In genomic region chr12:102275833-102276443, GRCm38 (mm10) we compare ENCODE assay signal across 10 mouse cellular contexts. TPM values are rescaled to one million over a fixed set of nuclear protein-coding genes. Genes with fewer than 3 reads are reported as not detected.
DNase-seq lines count a peak whose midpoint lies in the region; ATAC-seq lines count a peak whose summit lies in the region.
"Had no signal": no experiment of that assay in that cellular context is flagged by ENCODE, and none has a peak within 500 bp of the region (broad histone marks: within the 10 kb centered on the region; RNA-seq: fewer than 3 reads in every experiment).

No protein-coding gene starts in this region.

- H3K9ac ChIP-seq in kidney, embryonic 14.5 days (ENCODE audit: low read depth, low read length) = no peak overlapping the region

- H3K36me3 ChIP-seq in kidney, embryonic 14.5 days (ENCODE audit: control insufficient read depth, insufficient read depth, low read length) = no peaks in the 10 kb centered on the region

- H3K27me3 ChIP-seq in kidney, embryonic 14.5 days (ENCODE audit: control insufficient read depth, insufficient read depth, low read length) = no peaks in the 10 kb centered on the region

- peaks cover 6% of the 10 kb centered on the region; the same call in 1 of the 2 replicates for H3K9me3 ChIP-seq in kidney, embryonic 14.5 days (ENCODE audit: control insufficient read depth, low read length)

- peak; percentile 81 for DNase-seq in kidney, adult 18-20 months
- peak; percentile 60 for DNase-seq in heart, postnatal 25 days (ENCODE audit: low spot score)
- peak; percentile 58 for DNase-seq in lung, postnatal 14 days
- no peak for DNase-seq in right cerebral cortex, postnatal 10 days (ENCODE audit: low spot score in 2 of 2)
- no peak for DNase-seq in thymus, postnatal 36 days
- DNase-seq: thymus, postnatal 14 days had no signal

- no peak overlapping the region for H3K4me3 ChIP-seq in kidney, embryonic 14.5 days (ENCODE audit: low read length)
- H3K4me3 ChIP-seq: myocyte had no signal

- no peak for ATAC-seq in kidney, embryonic 14.5 days (ENCODE audit: low FRiP score, low TSS enrichment)
- peak; percentile 36; the same call in 1 of the 2 replicates for ATAC-seq in common myeloid progenitor, adult 5-6 weeks (replicated peaks; ENCODE audit: low read depth, poor library complexity, severe bottlenecking)
- ATAC-seq in granulocyte monocyte progenitor cell, adult 5-6 weeks (replicated peaks; ENCODE audit: poor library complexity, severe bottlenecking) = no peak

- peaks cover 7% of the 10 kb centered on the region for H3K4me1 ChIP-seq in kidney, embryonic 14.5 days (ENCODE audit: control insufficient read depth, insufficient read depth, low read length)

- no peak overlapping the region for H3K27ac ChIP-seq in kidney, embryonic 14.5 days (ENCODE audit: low read depth, low read length)

- no peak overlapping the region for H3K4me2 ChIP-seq in kidney, embryonic 14.5 days (replicated peaks; ENCODE audit: low read depth, low read length)

- WGBS in kidney, embryonic 14.5 days = 67% methylated on average over 7 of the region's 7 CpGs

- intact Hi-C loops in heart, postnatal 25 days (cut with DNase I) = no loop called here

RNA-seq across cellular contexts. Expression of gene Rin3, which starts 6.9 kb away (rescaled TPM):
- 6.7 and 9.2 TPM in 2 replicates for polyA plus RNA-seq in kidney, embryonic 14.5 days (2014; fragmentation: Nextera tagmentation; extraction: Ambion mirVana)
- 44.7 and 86.3 TPM in 2 replicates for total RNA-seq in common myeloid progenitor, adult 5-6 weeks (2017)
- total RNA-seq in heart, postnatal 25 days (2021) = 10 to 100 TPM; 14.0 to 17.5 TPM
- total RNA-seq in granulocyte monocyte progenitor cell, adult 5-6 weeks (2014; fragmentation: Nextera tagmentation) = 263 and 340 TPM in 2 replicates
- total RNA-seq in granulocyte monocyte progenitor cell, adult 5-6 weeks (2017) = 64.3 and 71.5 TPM in 2 replicates

Comparison
In these comparisons a context has a peak if more than half of its experiments do, and no peak if none do; other contexts are left out.
1. DNase-seq: peak in kidney, adult 18-20 months (single experiment), heart, postnatal 25 days (single experiment) and lung, postnatal 14 days (single experiment); none in right cerebral cortex, postnatal 10 days (0 of 2) and thymus, postnatal 36 days (0 of 2).